Mouse (Mus musculus): ENCODE measurements around the gene Slc22a14. TPM values are rescaled to one million over a fixed set of nuclear protein-coding genes. Genes with fewer than 3 reads are reported as not detected.

Slc22a14 gene
- total and polyA plus RNA-seq, 2 experiments, result not detected

DNA sequence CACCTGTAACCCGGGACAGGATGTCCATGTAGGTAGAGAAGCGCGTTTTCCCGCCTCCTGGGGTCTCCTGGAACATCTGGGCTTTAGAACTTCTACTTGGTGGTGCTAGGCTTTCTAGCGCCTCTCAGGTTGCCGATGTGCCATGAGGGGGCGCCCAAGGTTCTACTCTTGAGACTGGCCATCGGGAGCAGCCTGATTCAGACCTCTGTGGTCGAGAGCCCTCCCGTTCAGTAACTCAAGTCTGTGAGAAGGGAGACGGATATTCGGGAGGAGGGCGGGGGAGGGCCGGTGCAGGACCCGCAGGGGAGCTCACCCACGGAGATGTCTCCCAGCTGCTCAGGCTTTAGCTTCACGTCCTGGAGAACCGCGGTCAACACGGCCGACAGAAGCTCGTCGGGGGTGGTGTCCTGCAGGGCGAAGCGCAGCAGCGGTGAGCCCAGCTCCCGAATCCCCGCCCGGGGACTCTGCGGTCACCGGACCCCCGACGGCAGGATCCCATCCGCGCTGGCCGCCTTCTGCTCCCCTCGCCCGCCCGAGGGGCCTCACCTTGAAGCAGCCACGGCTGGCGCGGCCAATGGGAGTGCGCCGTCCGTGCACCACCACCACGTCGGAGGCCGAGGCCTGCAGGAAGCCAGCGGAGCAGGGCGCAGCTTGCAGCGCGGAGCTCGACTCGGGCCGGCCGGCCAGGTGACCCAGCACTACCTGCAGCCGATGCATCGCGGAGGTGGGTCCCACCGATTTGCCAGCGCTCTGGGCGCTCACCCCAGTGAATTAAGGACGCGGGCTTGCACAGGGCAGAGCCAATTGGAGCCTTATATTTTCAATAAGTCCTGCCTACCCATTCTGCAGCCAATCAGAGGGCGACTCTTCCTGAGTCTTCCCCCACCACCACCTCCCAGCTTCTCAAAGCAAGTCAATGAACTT, 208.8 kb downstream of the Slc22a14 start, which contains the start of gene Acaa1b:
Gene Acaa1b, minus strand, starts transcription at position 816 of the 924 bp plus-strand sequence.
- Histone ChIP-seq H3K4me3 (ENCODE audit: insufficient read depth, low read depth, low read length) (peak within 1 kb of the TSS; percentile 66), H3K79me2 (ENCODE audit: control insufficient read depth, insufficient read depth, low read length) (no peaks in the 10 kb centered on the region), H3K4me1 (ENCODE audit: control insufficient read depth, insufficient read depth, low read length) (peaks cover 41% of the 10 kb centered on the region), H3K36me3 (ENCODE audit: control insufficient read depth, insufficient read depth, low read length) (peaks cover 25% of the 10 kb centered on the region), H3K27me3 (ENCODE audit: control insufficient read depth, insufficient read depth, low read length) (no peaks in the 10 kb centered on the region), H3K27ac (replicated peaks; ENCODE audit: insufficient read depth, low read depth, low read length) (peak within 1 kb of the TSS; percentile 81), H3K9ac (ENCODE audit: low read depth, low read length) (peak within 1 kb of the TSS; percentile 88)
- 1% methylated on average over 65 of the region's 65 CpGs for WGBS
- TF ChIP-seq CTCF (IDR thresholded peaks at IDR 0.05; ENCODE audit: low read depth, low read length) (peak; percentile 73), POLR2A (IDR thresholded peaks at IDR 0.05; ENCODE audit: extremely low read depth, insufficient read depth, low read length) (peak; percentile 95)
- DNase-seq (ENCODE audit: extremely low read depth, low read depth, low spot score), result peak; percentile 99

DNA sequence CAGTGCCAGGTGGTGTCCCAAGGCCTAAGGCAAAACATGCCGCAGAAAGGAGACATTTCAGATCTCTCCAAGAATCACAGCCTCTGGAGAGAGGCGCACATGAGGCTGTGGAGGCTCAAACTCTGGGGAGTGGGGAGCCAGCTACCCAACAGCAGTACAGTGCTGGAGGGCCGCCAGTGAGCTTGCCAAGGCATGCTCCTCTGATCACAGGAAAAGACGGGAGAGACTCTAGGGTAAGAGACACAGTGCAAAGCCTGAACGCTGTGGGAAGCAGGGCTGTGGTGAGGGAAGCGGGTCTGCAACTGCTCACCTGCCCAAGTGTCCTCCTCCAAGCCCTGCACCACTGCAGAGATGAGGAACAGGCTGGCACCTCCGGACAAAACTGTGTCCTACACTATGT, 209.5 kb downstream of the Slc22a14 start:
- Histone ChIP-seq H3K27me3 (ENCODE audit: control insufficient read depth, insufficient read depth, low read length) (no peaks in the 10 kb centered on the region), H3K4me1 (ENCODE audit: control insufficient read depth, insufficient read depth, low read length) (peaks cover 38% of the 10 kb centered on the region), H3K79me2 (ENCODE audit: control insufficient read depth, insufficient read depth, low read length) (no peaks in the 10 kb centered on the region), H3K27ac (replicated peaks; ENCODE audit: insufficient read depth, low read depth, low read length) (peak overlapping the region; percentile 81), H3K9ac (ENCODE audit: low read depth, low read length) (peak overlapping the region; percentile 88), H3K4me3 (ENCODE audit: insufficient read depth, low read depth, low read length) (peak overlapping the region; percentile 66), H3K36me3 (ENCODE audit: control insufficient read depth, insufficient read depth, low read length) (peaks cover 28% of the 10 kb centered on the region)
- TF ChIP-seq POLR2A (IDR thresholded peaks at IDR 0.05; ENCODE audit: extremely low read depth, insufficient read depth, low read length), result no peak
- TF ChIP-seq CTCF (IDR thresholded peaks at IDR 0.05; ENCODE audit: low read depth, low read length), result no peak
- 11% methylated on average over 7 of the region's 7 CpGs for WGBS
- no peak for DNase-seq (ENCODE audit: extremely low read depth, low read depth, low spot score)

DNA sequence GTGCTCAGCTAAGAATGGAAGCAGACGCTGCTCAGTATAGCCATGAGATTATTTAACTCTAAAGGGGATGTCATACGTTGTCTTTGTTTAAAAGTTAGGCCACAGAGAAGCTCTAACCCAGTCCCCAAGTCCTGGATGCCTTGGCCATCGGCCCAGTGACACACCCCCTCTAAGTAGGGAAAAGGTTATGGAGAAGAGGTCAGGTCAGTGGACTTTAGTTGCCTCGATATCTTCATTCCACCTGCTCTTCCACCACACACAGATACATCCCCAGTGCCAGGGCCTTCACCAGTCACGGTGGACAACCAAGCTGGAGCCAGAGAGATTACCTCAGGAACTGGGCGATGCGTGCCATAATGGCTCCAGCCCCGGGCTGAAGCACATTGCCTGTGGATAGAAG, 209.9 kb downstream of the Slc22a14 start:
- peaks cover 37% of the 10 kb centered on the region for H3K4me1 ChIP-seq (ENCODE audit: control insufficient read depth, insufficient read depth, low read length)
- peak overlapping the region; percentile 81 for H3K27ac ChIP-seq (replicated peaks; ENCODE audit: insufficient read depth, low read depth, low read length)
- no peaks in the 10 kb centered on the region for H3K79me2 ChIP-seq (ENCODE audit: control insufficient read depth, insufficient read depth, low read length)
- H3K4me3 ChIP-seq (ENCODE audit: insufficient read depth, low read depth, low read length), result peak overlapping the region; percentile 66
- peaks cover 29% of the 10 kb centered on the region for H3K36me3 ChIP-seq (ENCODE audit: control insufficient read depth, insufficient read depth, low read length)
- H3K27me3 ChIP-seq (ENCODE audit: control insufficient read depth, insufficient read depth, low read length), result no peaks in the 10 kb centered on the region
- WGBS, result 21% methylated on average over 8 of the region's 8 CpGs
- H3K9ac ChIP-seq (ENCODE audit: low read depth, low read length), result peak overlapping the region; percentile 88
- DNase-seq (ENCODE audit: extremely low read depth, low read depth, low spot score), result peak; percentile 96
- TF ChIP-seq CTCF (IDR thresholded peaks at IDR 0.05; ENCODE audit: low read depth, low read length), result 0 out of 2 replicates have a peak, but pooled peaks have one; percentile 2
- peak; percentile 37; the same call in 1 of the 2 replicates for TF ChIP-seq POLR2A (IDR thresholded peaks at IDR 0.05; ENCODE audit: extremely low read depth, insufficient read depth, low read length)

DNA sequence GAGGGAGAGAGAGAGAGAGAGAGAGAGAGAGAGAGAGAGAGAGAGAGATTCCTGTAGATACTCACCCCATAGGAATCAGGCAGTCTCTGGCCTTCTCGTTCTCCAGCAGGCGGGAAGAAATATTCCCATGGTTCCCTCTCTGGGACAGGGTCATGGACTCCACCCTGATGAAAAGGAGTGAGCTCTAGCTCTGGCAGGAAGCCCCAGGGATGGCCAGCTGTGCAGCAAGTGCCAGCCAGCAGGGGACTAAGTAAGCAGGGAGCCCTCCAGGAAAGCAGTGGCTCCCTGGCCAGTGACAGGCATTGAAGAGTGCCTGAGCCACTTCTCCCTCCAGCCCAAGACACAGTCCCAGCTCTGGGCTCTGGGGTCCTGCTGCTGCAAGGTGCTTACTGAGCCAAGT, 213.6 kb downstream of the Slc22a14 start:
- 14% methylated on average over 2 of the region's 2 CpGs for WGBS
- Histone ChIP-seq H3K79me2 (ENCODE audit: control insufficient read depth, insufficient read depth, low read length) (no peaks in the 10 kb centered on the region), H3K27me3 (ENCODE audit: control insufficient read depth, insufficient read depth, low read length) (no peaks in the 10 kb centered on the region), H3K4me3 (ENCODE audit: insufficient read depth, low read depth, low read length) (no peak overlapping the region), H3K36me3 (ENCODE audit: control insufficient read depth, insufficient read depth, low read length) (peaks cover 36% of the 10 kb centered on the region), H3K9ac (ENCODE audit: low read depth, low read length) (0 out of 2 replicates have a peak overlapping the region, but pooled peaks have one; percentile 2), H3K4me1 (ENCODE audit: control insufficient read depth, insufficient read depth, low read length) (peaks cover 19% of the 10 kb centered on the region), H3K27ac (replicated peaks; ENCODE audit: insufficient read depth, low read depth, low read length) (no peak overlapping the region)
- TF ChIP-seq POLR2A (IDR thresholded peaks at IDR 0.05; ENCODE audit: extremely low read depth, insufficient read depth, low read length), result no peak
- no peak for TF ChIP-seq CTCF (IDR thresholded peaks at IDR 0.05; ENCODE audit: low read depth, low read length)
- DNase-seq (ENCODE audit: extremely low read depth, low read depth, low spot score), result peak; percentile 55

DNA sequence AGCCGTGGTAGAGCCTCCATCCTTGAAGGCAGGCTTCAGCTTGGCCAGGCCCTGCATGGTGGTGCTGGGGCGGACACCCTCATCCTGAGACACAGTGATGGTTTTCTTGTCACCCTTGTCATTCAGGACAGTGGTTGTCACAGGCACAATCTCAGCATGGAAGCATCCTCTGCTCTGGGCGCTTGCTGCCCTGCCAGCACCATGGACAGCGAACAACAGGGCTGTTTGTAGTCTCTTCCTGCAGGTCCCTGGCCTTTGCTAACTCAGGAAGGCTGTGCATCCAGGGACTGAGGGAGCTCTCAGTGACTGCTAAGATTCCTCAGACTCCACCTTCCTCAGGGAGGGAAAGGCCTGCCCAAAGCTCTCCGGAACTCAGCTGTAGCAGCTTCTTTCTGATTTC, 215.8 kb downstream of the Slc22a14 start:
- H3K27ac ChIP-seq (replicated peaks; ENCODE audit: insufficient read depth, low read depth, low read length), result no peak overlapping the region
- WGBS, result 61% methylated on average over 5 of the region's 5 CpGs
- TF ChIP-seq CTCF (IDR thresholded peaks at IDR 0.05; ENCODE audit: low read depth, low read length), result no peak
- TF ChIP-seq POLR2A (IDR thresholded peaks at IDR 0.05; ENCODE audit: extremely low read depth, insufficient read depth, low read length), result 0 out of 2 replicates have a peak, but pooled peaks have one; percentile 32
- no peak overlapping the region for H3K9ac ChIP-seq (ENCODE audit: low read depth, low read length)
- H3K36me3 ChIP-seq (ENCODE audit: control insufficient read depth, insufficient read depth, low read length), result peaks cover 29% of the 10 kb centered on the region; the same call in 1 of the 2 replicates
- no peak overlapping the region for H3K4me3 ChIP-seq (ENCODE audit: insufficient read depth, low read depth, low read length)
- H3K27me3 ChIP-seq (ENCODE audit: control insufficient read depth, insufficient read depth, low read length), result no peaks in the 10 kb centered on the region
- H3K79me2 ChIP-seq (ENCODE audit: control insufficient read depth, insufficient read depth, low read length), result no peaks in the 10 kb centered on the region
- peak; percentile 45 for DNase-seq (ENCODE audit: extremely low read depth, low read depth, low spot score)
- peaks cover 16% of the 10 kb centered on the region for H3K4me1 ChIP-seq (ENCODE audit: control insufficient read depth, insufficient read depth, low read length)
